Mouse (Mus musculus): ENCODE data around the gene Gm40460. TPM values are rescaled to one million over a fixed set of nuclear protein-coding genes. Genes with fewer than 3 reads are reported as not detected.

Gene Gm40460
- total RNA-seq, 2 experiments from 2014 or later, result not detected

Other genes with a start within 250 kb of the Gm40460 start
- gene Mob2, start 180.0 kb downstream of the Gm40460 start, total RNA-seq (2021), result 10 to 100 TPM; 29.0 to 32.0 TPM
- gene Dusp8, start 145.2 kb downstream of the Gm40460 start, total RNA-seq (2021), result 100 to 1,000 TPM; 130 to 133 TPM
- not detected for gene Gm45618, start 120.3 kb downstream of the Gm40460 start, total RNA-seq (2021)
- gene Gm39115, start 105.0 kb downstream of the Gm40460 start, total RNA-seq (2021), result not detected
- not detected for gene Gm45337, start 96.5 kb downstream of the Gm40460 start, total RNA-seq (2021)
- not detected for gene Gm29735, start 84.0 kb downstream of the Gm40460 start, total RNA-seq (2021)
- gene Gm4553, start 75.3 kb downstream of the Gm40460 start, total RNA-seq (2021), result not detected
- gene Krtap5-2, start 65.1 kb downstream of the Gm40460 start, total RNA-seq (2021), result not detected
- not detected for gene Gm10153, start 50.7 kb downstream of the Gm40460 start, total RNA-seq (2021)
- not detected for gene Krtap5-3, start 39.7 kb downstream of the Gm40460 start, total RNA-seq (2021)
- gene Gm7579, start 29.2 kb downstream of the Gm40460 start, total RNA-seq (2021), result not detected
- gene Krtap5-5, start 11.1 kb downstream of the Gm40460 start, total RNA-seq (2021), result not detected
- gene Gm2431, start 17.3 kb upstream of the Gm40460 start, total RNA-seq (2021), result not detected
- not detected for gene Gm4559, start 33.3 kb upstream of the Gm40460 start, total RNA-seq (2021)
- gene Krtap5-1, start 56.0 kb upstream of the Gm40460 start, total RNA-seq (2021), result not detected
- gene Krtap5-4, start 62.5 kb upstream of the Gm40460 start, total RNA-seq (2021), result not detected
- gene Ifitm10, start 132.7 kb upstream of the Gm40460 start, total RNA-seq (2021), result 10 to 100 TPM; 36.8 to 37.1 TPM
- gene Gm49369, start 141.6 kb upstream of the Gm40460 start, total RNA-seq (2021), result 1 to 10 TPM in 1 of 2 experiments, under 1 TPM in 1; 0.94 to 6.7 TPM
- gene Ctsd, start 147.0 kb upstream of the Gm40460 start, total RNA-seq (2021), result 100 to 1,000 TPM; 303 to 349 TPM
- gene Syt8, start 193.8 kb upstream of the Gm40460 start, total RNA-seq (2021), result not detected
- 1 to 10 TPM in 1 of 2 experiments, not detected in 1; 1.2 TPM for gene Tnni2, start 200.7 kb upstream of the Gm40460 start, total RNA-seq (2021)
- 1 to 10 TPM; 2.6 to 3.1 TPM for gene Lsp1, start 219.7 kb upstream of the Gm40460 start, total RNA-seq (2021)

All from layer of hippocampus, adult 18-20 months (tissue).